Comparison of ENCODE assay signal across 17 mouse cellular contexts in genomic region chr11:26513683-26514082, GRCm38 (mm10).
A peak's percentile ranks its signal among the peaks of the same experiment; 100 is the strongest.
DNase-seq lines count a peak whose midpoint lies in the region; ATAC-seq and TF ChIP-seq lines count a peak whose summit lies in the region.
"Had no signal": no experiment of that assay in that cellular context is flagged by ENCODE, and none has a peak within 500 bp of the region (broad histone marks: within the 10 kb centered on the region; RNA-seq: fewer than 3 reads in every experiment).

No protein-coding gene starts in this region.

- TF ChIP-seq POLR2A in bone marrow, adult 2 months (IDR thresholded peaks at IDR 0.05; ENCODE audit: borderline replicate concordance, control insufficient read depth, low read depth, low read length), result no peak

- no peak overlapping the region for H3K27ac ChIP-seq in hindbrain, postnatal 0 days
- no peak overlapping the region for H3K27ac ChIP-seq in hindbrain, embryonic 13.5 days
- H3K27ac ChIP-seq in lung, embryonic 14.5 days (ENCODE audit: low read depth), result no peak overlapping the region
- H3K27ac ChIP-seq in bone marrow, adult 2 months (ENCODE audit: control insufficient read depth, insufficient read depth, low read depth, low read length, poor library complexity), result no peak overlapping the region
- H3K27ac ChIP-seq: heart, embryonic 10.5 days; kidney, embryonic 15.5 days; liver, embryonic 13.5 days; neural tube, embryonic 13.5 days had no signal

- DNase-seq in hindbrain, postnatal 0 days (ENCODE audit: low spot score), result no peak
- DNase-seq in lung, embryonic 14.5 days, result peak; percentile 6
- DNase-seq in lung, postnatal 36 days, result no peak
- DNase-seq in ES-CJ7 (ENCODE audit: low read depth, low spot score), result peak; percentile 18
- DNase-seq in urinary bladder, postnatal 14 days (ENCODE audit: low spot score), result no peak
- DNase-seq: cerebellum, adult 9-10 months; embryo, embryonic 11 days; gastrocnemius, postnatal 14 days; heart, postnatal 36 days; liver, embryonic 13.5 days; lung, postnatal 4 days; right cerebral cortex, postnatal 4 days had no signal

- ATAC-seq in hindbrain, postnatal 0 days, result no peak
- ATAC-seq in hindbrain, embryonic 13.5 days (ENCODE audit: low FRiP score), result no peak
- ATAC-seq in lung, embryonic 14.5 days (ENCODE audit: insufficient read depth), result no peak

- no peaks in the 10 kb centered on the region for H3K9me3 ChIP-seq in hindbrain, postnatal 0 days (ENCODE audit: low read length)
- no peaks in the 10 kb centered on the region for H3K9me3 ChIP-seq in hindbrain, embryonic 13.5 days
- no peaks in the 10 kb centered on the region for H3K9me3 ChIP-seq in lung, embryonic 14.5 days (ENCODE audit: low read depth, low read length)
- H3K9me3 ChIP-seq: heart, embryonic 10.5 days; kidney, embryonic 15.5 days; liver, embryonic 13.5 days; neural tube, embryonic 13.5 days had no signal

- H3K9ac ChIP-seq in hindbrain, postnatal 0 days (replicated peaks; ENCODE audit: low read length), result no peak overlapping the region
- H3K9ac ChIP-seq in hindbrain, embryonic 13.5 days, result no peak overlapping the region
- H3K9ac ChIP-seq in lung, embryonic 14.5 days, result no peak overlapping the region
- H3K9ac ChIP-seq: kidney, embryonic 15.5 days; liver, embryonic 13.5 days; neural tube, embryonic 13.5 days had no signal

- H3K4me3 ChIP-seq in hindbrain, postnatal 0 days (ENCODE audit: low read length), result no peak overlapping the region
- H3K4me3 ChIP-seq in hindbrain, embryonic 13.5 days, result no peak overlapping the region
- no peak overlapping the region for H3K4me3 ChIP-seq in lung, embryonic 14.5 days (ENCODE audit: low read depth, low read length)
- H3K4me3 ChIP-seq in bone marrow, adult 2 months (replicated peaks; ENCODE audit: control insufficient read depth, low read depth, low read length), result no peak overlapping the region
- H3K4me3 ChIP-seq: heart, embryonic 10.5 days; kidney, embryonic 15.5 days; liver, embryonic 13.5 days; neural tube, embryonic 13.5 days had no signal

- no peak overlapping the region for H3K4me2 ChIP-seq in hindbrain, postnatal 0 days (ENCODE audit: low read depth, low read length)
- no peak overlapping the region for H3K4me2 ChIP-seq in hindbrain, embryonic 13.5 days
- H3K4me2 ChIP-seq in lung, embryonic 14.5 days, result no peak overlapping the region
- H3K4me2 ChIP-seq: kidney, embryonic 15.5 days; liver, embryonic 13.5 days; neural tube, embryonic 13.5 days had no signal

- peak; percentile 41 for TF ChIP-seq CTCF in hindbrain, postnatal 0 days (IDR thresholded peaks at IDR 0.05; ENCODE audit: low read depth)
- TF ChIP-seq CTCF in lung, embryonic 14.5 days (IDR thresholded peaks at IDR 0.05; ENCODE audit: low read depth), result peak; percentile 19; the same call in 1 of the 2 replicates
- TF ChIP-seq CTCF in bone marrow, adult 2 months (IDR thresholded peaks at IDR 0.05; ENCODE audit: control insufficient read depth, insufficient read depth, low read length), result peak; percentile 6; the same call in 1 of the 2 replicates

- no peaks in the 10 kb centered on the region for H3K36me3 ChIP-seq in hindbrain, postnatal 0 days (ENCODE audit: insufficient read depth, low read length)
- H3K36me3 ChIP-seq in hindbrain, embryonic 13.5 days, result peaks cover 3% of the 10 kb centered on the region; the same call in 1 of the 2 replicates
- H3K36me3 ChIP-seq in lung, embryonic 14.5 days (ENCODE audit: insufficient read depth), result no peaks in the 10 kb centered on the region
- H3K36me3 ChIP-seq: kidney, embryonic 15.5 days; neural tube, embryonic 13.5 days had no signal

- H3K4me1 ChIP-seq in hindbrain, postnatal 0 days (ENCODE audit: insufficient read depth, low read length), result no peaks in the 10 kb centered on the region
- no peaks in the 10 kb centered on the region for H3K4me1 ChIP-seq in hindbrain, embryonic 13.5 days (replicated peaks)
- H3K4me1 ChIP-seq in lung, embryonic 14.5 days (ENCODE audit: insufficient read depth), result no peaks in the 10 kb centered on the region
- H3K4me1 ChIP-seq in bone marrow, adult 2 months (ENCODE audit: control insufficient read depth, insufficient read depth, low read length), result no peaks in the 10 kb centered on the region
- H3K4me1 ChIP-seq: heart, embryonic 10.5 days; kidney, embryonic 15.5 days; liver, embryonic 13.5 days; neural tube, embryonic 13.5 days had no signal

- H3K27me3 ChIP-seq in hindbrain, postnatal 0 days (ENCODE audit: insufficient read depth, low read length), result no peaks in the 10 kb centered on the region
- no peaks in the 10 kb centered on the region for H3K27me3 ChIP-seq in hindbrain, embryonic 13.5 days
- no peaks in the 10 kb centered on the region for H3K27me3 ChIP-seq in lung, embryonic 14.5 days (ENCODE audit: insufficient read depth, low read length)
- H3K27me3 ChIP-seq: kidney, embryonic 15.5 days; liver, embryonic 13.5 days; neural tube, embryonic 13.5 days had no signal

Comparison
In these comparisons a context has a peak if more than half of its experiments do, and no peak if none do; other contexts are left out.
1. DNase-seq: peak in lung, embryonic 14.5 days (single experiment) and ES-CJ7 (single experiment); none in hindbrain, postnatal 0 days (single experiment), lung, postnatal 36 days (single experiment) and urinary bladder, postnatal 14 days (single experiment).
2. Peak in every context shown above with its lines, with median percentiles within 50 percentile points of each other: CTCF ChIP-seq.